Mouse (Mus musculus) kidney, adult 8-10 months (tissue): ENCODE measurements around the gene Slc25a48.

Experiments used
- DNase-seq, 2 experiments: peaks; one replicate each; pipeline ENCODE4 v3.0.0; 2022

The Slc25a48 gene

GRCm38 (mm10) chr13:56513595-56513994 is 75.4 kb downstream of the Slc25a48 start:
- DNase-seq = no peak

- no peak for DNase-seq
These were observed 78.2 kb downstream of the Slc25a48 start for GRCm38 (mm10) chr13:56516311-56516710.

- no peak for DNase-seq
These were observed 78.7 kb downstream of the Slc25a48 start for GRCm38 (mm10) chr13:56516816-56517215.

GRCm38 (mm10) chr13:56522081-56522820 is 84.1 kb downstream of the Slc25a48 start, which contains the start of gene Fbxl21:
Gene Fbxl21, plus strand, starts transcription at chr13:56522472.
- DNase-seq = peak; percentile 97 to 98

- DNase-seq = no peak
These were observed 84.6 kb downstream of the Slc25a48 start for GRCm38 (mm10) chr13:56522821-56523167.
